In genomic region chr13:35515291-35515690, GRCm38 (mm10) we compare ENCODE assay signal across 23 mouse cellular contexts.
DNase-seq lines count a peak whose midpoint lies in the region; ATAC-seq and TF ChIP-seq lines count a peak whose summit lies in the region.
"Had no signal": no experiment of that assay in that cellular context is flagged by ENCODE, and none has a peak within 500 bp of the region (broad histone marks: within the 10 kb centered on the region; RNA-seq: fewer than 3 reads in every experiment).

No protein-coding gene starts in this region.

- H3K27me3 ChIP-seq in forebrain, embryonic 14.5 days (replicated peaks; ENCODE audit: control insufficient read depth, insufficient read depth, low read length) = no peaks in the 10 kb centered on the region
- no peaks in the 10 kb centered on the region for H3K27me3 ChIP-seq in forebrain, embryonic 15.5 days
- H3K27me3 ChIP-seq in lung, postnatal 0 days (replicated peaks; ENCODE audit: insufficient read depth, low read length) = no peaks in the 10 kb centered on the region
- H3K27me3 ChIP-seq: embryonic facial prominence, embryonic 13.5 days; embryonic facial prominence, embryonic 15.5 days; forebrain, embryonic 13.5 days had no signal

- H3K36me3 ChIP-seq in forebrain, embryonic 14.5 days (ENCODE audit: control insufficient read depth, insufficient read depth, low read length) = no peaks in the 10 kb centered on the region
- H3K36me3 ChIP-seq in forebrain, embryonic 15.5 days = no peaks in the 10 kb centered on the region
- no peaks in the 10 kb centered on the region for H3K36me3 ChIP-seq in lung, postnatal 0 days (ENCODE audit: insufficient read depth, low read length)
- H3K36me3 ChIP-seq: embryonic facial prominence, embryonic 13.5 days; embryonic facial prominence, embryonic 15.5 days had no signal

- no peak for TF ChIP-seq EP300 in lung, postnatal 0 days (IDR thresholded peaks at IDR 0.05)

- DNase-seq in forebrain, embryonic 14.5 days (ENCODE audit: low spot score) = peak; percentile 3
- DNase-seq in lung, postnatal 0 days (ENCODE audit: low spot score) = peak; percentile 41
- DNase-seq in lung, adult 18-20 months = no peak
- peak; percentile 54 for DNase-seq in fat pad, adult 2 months (ENCODE audit: extremely low read depth, low read depth, low spot score)
- DNase-seq in urinary bladder, postnatal 14 days (ENCODE audit: low spot score) = no peak
- DNase-seq in spleen, postnatal 4 days (ENCODE audit: low spot score in 2 of 2) = no peak
- DNase-seq: adrenal gland, adult 8-10 months; adrenal gland, postnatal 36 days; cerebellum, adult 11 months; cerebellum, adult 18-20 months; cerebellum, adult 8-10 months; cerebellum, adult 9-11 months; cerebellum, postnatal 14 days; cerebellum, postnatal 36 days; embryo, embryonic 11 days; forebrain, postnatal 0 days had no signal

- ATAC-seq in forebrain, embryonic 14.5 days = no peak
- ATAC-seq in forebrain, embryonic 15.5 days (replicated peaks) = no peak
- ATAC-seq in lung, postnatal 0 days = no peak
- ATAC-seq in megakaryocyte progenitor cell, adult 5-6 weeks (replicated peaks; ENCODE audit: poor library complexity) = 0 out of 2 replicates have a peak, but pooled peaks have one; percentile 27
- ATAC-seq: activated CD4-positive, CD25-positive, alpha-beta regulatory T cell, adult 4 months; forebrain, embryonic 13.5 days; forebrain, postnatal 0 days had no signal

- WGBS in forebrain, embryonic 14.5 days = 40% methylated on average over 3 of the region's 3 CpGs
- WGBS in forebrain, embryonic 15.5 days = 28% methylated on average over 3 of the region's 3 CpGs
- WGBS in lung, postnatal 0 days = 49% methylated on average over 3 of the region's 3 CpGs

- TF ChIP-seq CTCF in lung, postnatal 0 days (IDR thresholded peaks at IDR 0.05) = no peak

- no peaks in the 10 kb centered on the region for H3K9me3 ChIP-seq in forebrain, embryonic 14.5 days (replicated peaks; ENCODE audit: control insufficient read depth, low read length)
- H3K9me3 ChIP-seq in forebrain, embryonic 15.5 days = no peaks in the 10 kb centered on the region
- no peaks in the 10 kb centered on the region for H3K9me3 ChIP-seq in lung, postnatal 0 days (ENCODE audit: low read length)
- H3K9me3 ChIP-seq: embryonic facial prominence, embryonic 13.5 days; embryonic facial prominence, embryonic 15.5 days; forebrain, embryonic 13.5 days had no signal

- no peak overlapping the region for H3K9ac ChIP-seq in forebrain, embryonic 14.5 days (ENCODE audit: low read length)
- no peak overlapping the region for H3K9ac ChIP-seq in forebrain, embryonic 15.5 days (replicated peaks)
- no peak overlapping the region for H3K9ac ChIP-seq in lung, postnatal 0 days (replicated peaks; ENCODE audit: low read depth)
- H3K9ac ChIP-seq: embryonic facial prominence, embryonic 13.5 days; embryonic facial prominence, embryonic 15.5 days; forebrain, embryonic 13.5 days; forebrain, postnatal 0 days had no signal

- H3K4me2 ChIP-seq in forebrain, embryonic 14.5 days (ENCODE audit: low read length) = no peak overlapping the region
- no peak overlapping the region for H3K4me2 ChIP-seq in forebrain, embryonic 15.5 days (replicated peaks)
- no peak overlapping the region for H3K4me2 ChIP-seq in lung, postnatal 0 days (replicated peaks; ENCODE audit: low read depth, low read length)
- H3K4me2 ChIP-seq: embryonic facial prominence, embryonic 13.5 days; embryonic facial prominence, embryonic 15.5 days; forebrain, embryonic 13.5 days had no signal

- H3K27ac ChIP-seq in forebrain, embryonic 14.5 days (ENCODE audit: low read depth, low read length) = no peak overlapping the region
- H3K27ac ChIP-seq in forebrain, embryonic 15.5 days (replicated peaks) = no peak overlapping the region
- no peak overlapping the region for H3K27ac ChIP-seq in lung, postnatal 0 days (ENCODE audit: low read length)
- H3K27ac ChIP-seq: embryonic facial prominence, embryonic 13.5 days; embryonic facial prominence, embryonic 15.5 days; forebrain, embryonic 13.5 days had no signal

- H3K4me3 ChIP-seq in forebrain, embryonic 14.5 days (ENCODE audit: low read depth, low read length) = no peak overlapping the region
- no peak overlapping the region for H3K4me3 ChIP-seq in forebrain, embryonic 15.5 days
- no peak overlapping the region for H3K4me3 ChIP-seq in lung, postnatal 0 days (ENCODE audit: low read depth, low read length)
- H3K4me3 ChIP-seq: embryonic facial prominence, embryonic 13.5 days; embryonic facial prominence, embryonic 15.5 days; erythroblast, embryonic 14.5 days; forebrain, embryonic 13.5 days had no signal

- H3K4me1 ChIP-seq in forebrain, embryonic 14.5 days (ENCODE audit: control insufficient read depth, insufficient read depth, low read length) = no peaks in the 10 kb centered on the region
- no peaks in the 10 kb centered on the region for H3K4me1 ChIP-seq in forebrain, embryonic 15.5 days
- no peaks in the 10 kb centered on the region for H3K4me1 ChIP-seq in lung, postnatal 0 days (ENCODE audit: insufficient read depth, low read depth, low read length)
- H3K4me1 ChIP-seq: embryonic facial prominence, embryonic 13.5 days; embryonic facial prominence, embryonic 15.5 days; forebrain, embryonic 13.5 days had no signal

Comparison
In these comparisons a context has a peak if more than half of its experiments do, and no peak if none do; other contexts are left out.
1. DNase-seq: peak in forebrain, embryonic 14.5 days (single experiment), lung, postnatal 0 days (single experiment) and fat pad, adult 2 months (single experiment); none in lung, adult 18-20 months (0 of 2), urinary bladder, postnatal 14 days (single experiment) and spleen, postnatal 4 days (0 of 2).